Mouse (Mus musculus): Measurements from ENCODE around the gene Rsc1a1. TPM values are rescaled to one million over a fixed set of nuclear protein-coding genes. Genes with fewer than 3 reads are reported as not detected.

The Rsc1a1 gene
- polyA plus RNA-seq, 1 experiment from 2014 or later = not detected

DNA sequence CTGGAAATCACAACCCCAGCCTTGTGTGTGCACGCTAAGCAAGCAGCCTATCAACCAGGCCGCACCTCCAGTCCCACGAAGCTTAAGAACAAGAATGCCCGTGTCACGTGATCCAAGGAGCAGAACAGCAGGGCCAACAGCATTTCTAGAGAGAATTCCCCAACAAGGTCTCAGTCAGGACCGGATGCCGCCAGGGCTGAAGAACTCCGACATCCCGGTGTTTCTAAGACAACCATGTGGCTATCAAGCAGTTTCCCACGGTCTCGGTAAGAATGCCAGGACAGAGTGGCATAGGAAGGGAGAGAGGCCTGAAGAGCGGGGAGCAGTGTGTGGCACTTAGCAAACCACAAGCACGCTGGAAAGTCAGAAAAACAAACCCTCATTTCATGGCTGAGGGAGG is 31.6 kb downstream of the Rsc1a1 start:
- 95% methylated on average over 13 of the region's 13 CpGs for WGBS
- peaks cover 61% of the 10 kb centered on the region for H3K36me3 ChIP-seq
- no peak for ATAC-seq (ENCODE audit: insufficient number of reproducible peaks, insufficient read depth, low FRiP score, low TSS enrichment, low read depth)
- no peaks in the 10 kb centered on the region for H3K9me3 ChIP-seq
- no peak overlapping the region for H3K27ac ChIP-seq
- H3K4me1 ChIP-seq (replicated peaks) = peaks cover 12% of the 10 kb centered on the region
- H3K27me3 ChIP-seq = no peaks in the 10 kb centered on the region
- H3K4me2 ChIP-seq = no peak overlapping the region
- no peak overlapping the region for H3K9ac ChIP-seq (replicated peaks)
- no peak overlapping the region for H3K4me3 ChIP-seq (replicated peaks)

DNA sequence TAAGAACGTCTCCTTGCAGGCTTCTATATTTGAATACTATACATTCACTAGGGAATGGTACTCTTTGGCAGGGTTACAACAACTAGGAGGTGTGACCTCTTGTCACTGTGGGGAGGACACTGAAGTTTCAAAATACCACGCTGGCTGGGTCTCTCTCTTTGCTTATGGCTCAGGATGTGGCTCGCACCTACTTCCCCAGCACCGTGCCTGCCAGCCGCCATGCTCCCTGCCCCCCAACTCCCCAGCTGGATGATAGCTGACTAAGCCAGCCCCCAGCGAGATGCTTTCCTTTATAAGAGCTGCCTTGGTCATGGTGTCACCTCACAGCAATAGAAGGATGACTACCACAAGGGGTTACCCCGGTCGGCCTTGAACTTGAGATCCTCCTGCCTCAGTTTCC is 32.4 kb downstream of the Rsc1a1 start:
- Histone ChIP-seq H3K9ac (replicated peaks) (no peak overlapping the region), H3K9me3 (no peaks in the 10 kb centered on the region), H3K4me3 (replicated peaks) (no peak overlapping the region), H3K27me3 (no peaks in the 10 kb centered on the region), H3K27ac (no peak overlapping the region), H3K36me3 (peaks cover 64% of the 10 kb centered on the region), H3K4me2 (no peak overlapping the region), H3K4me1 (replicated peaks) (peaks cover 17% of the 10 kb centered on the region)
- no peak for ATAC-seq (ENCODE audit: insufficient number of reproducible peaks, insufficient read depth, low FRiP score, low TSS enrichment, low read depth)
- WGBS = 87% methylated on average over 8 of the region's 8 CpGs

DNA sequence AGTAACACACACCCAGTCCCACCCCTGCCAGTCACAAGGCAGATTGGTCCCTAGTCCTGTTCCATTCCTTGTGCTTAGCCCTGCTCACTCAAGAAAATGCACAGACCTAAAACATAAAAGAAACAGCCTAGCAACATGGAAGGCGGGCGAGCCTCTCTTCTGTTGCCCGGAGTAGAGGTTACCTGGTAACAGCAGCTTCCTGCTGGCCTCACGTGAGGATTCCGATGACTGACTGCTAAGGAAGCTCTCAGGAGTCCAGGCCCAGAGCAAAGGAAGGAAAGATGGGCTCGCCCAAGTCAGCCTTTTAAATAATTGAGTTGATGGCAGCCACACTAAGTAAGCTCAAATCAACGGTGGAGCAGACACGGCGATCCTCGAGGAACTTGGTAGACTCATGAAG is 33.5 kb downstream of the Rsc1a1 start:
- no peaks in the 10 kb centered on the region for H3K9me3 ChIP-seq
- H3K36me3 ChIP-seq = peaks cover 68% of the 10 kb centered on the region
- peaks cover 17% of the 10 kb centered on the region for H3K4me1 ChIP-seq (replicated peaks)
- H3K27me3 ChIP-seq = no peaks in the 10 kb centered on the region
- H3K4me2 ChIP-seq = no peak overlapping the region
- H3K27ac ChIP-seq = no peak overlapping the region
- H3K4me3 ChIP-seq (replicated peaks) = no peak overlapping the region
- 91% methylated on average over 10 of the region's 10 CpGs for WGBS
- H3K9ac ChIP-seq (replicated peaks) = no peak overlapping the region
- no peak for ATAC-seq (ENCODE audit: insufficient number of reproducible peaks, insufficient read depth, low FRiP score, low TSS enrichment, low read depth)

DNA sequence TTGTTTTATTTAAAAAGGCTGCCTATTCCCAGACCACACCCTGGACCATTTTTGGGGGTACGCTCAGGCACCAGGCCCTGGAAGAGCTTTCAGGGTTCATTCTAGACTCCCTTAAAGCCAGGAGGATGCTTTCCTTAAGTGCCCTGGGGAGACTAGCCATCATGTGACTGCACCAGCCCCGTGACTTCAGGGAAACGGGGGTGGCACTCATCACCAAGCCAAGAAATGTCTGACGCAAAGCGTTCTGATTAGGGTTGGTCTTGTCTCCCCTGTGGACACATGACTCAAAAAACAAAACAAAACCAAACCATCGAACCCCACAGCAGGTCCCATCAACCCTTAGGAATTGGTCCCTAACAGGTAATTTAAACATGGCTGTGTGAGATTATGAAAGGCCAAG is 34.1 kb downstream of the Rsc1a1 start:
- peaks cover 64% of the 10 kb centered on the region for H3K36me3 ChIP-seq
- no peak for ATAC-seq (ENCODE audit: insufficient number of reproducible peaks, insufficient read depth, low FRiP score, low TSS enrichment, low read depth)
- no peak overlapping the region for H3K9ac ChIP-seq (replicated peaks)
- H3K9me3 ChIP-seq = no peaks in the 10 kb centered on the region
- no peak overlapping the region for H3K4me2 ChIP-seq
- H3K4me3 ChIP-seq (replicated peaks) = no peak overlapping the region
- H3K27ac ChIP-seq = no peak overlapping the region
- H3K4me1 ChIP-seq (replicated peaks) = peaks cover 17% of the 10 kb centered on the region
- H3K27me3 ChIP-seq = no peaks in the 10 kb centered on the region
- 89% methylated on average over 6 of the region's 6 CpGs for WGBS

DNA sequence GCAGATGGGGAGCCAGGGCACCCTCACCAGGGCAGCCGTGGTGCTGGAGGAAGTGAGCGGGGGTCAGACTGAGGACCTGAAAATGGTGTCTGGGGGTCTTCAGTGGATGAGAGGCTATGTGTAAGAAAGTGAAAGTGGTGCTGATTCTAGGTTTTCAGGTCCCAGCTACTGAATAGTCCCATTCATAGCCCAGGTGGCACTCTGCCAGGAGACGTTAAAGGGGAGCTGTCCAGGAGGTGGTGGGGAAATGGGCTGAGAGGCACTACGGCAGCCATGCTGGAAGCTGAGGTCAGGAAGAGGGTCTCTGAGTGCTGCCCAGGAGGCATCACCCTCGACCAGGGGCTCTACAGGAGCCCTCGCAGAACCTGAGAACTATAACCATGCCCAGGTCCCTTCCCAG is 36.2 kb downstream of the Rsc1a1 start:
- Histone ChIP-seq H3K9ac (replicated peaks) (no peak overlapping the region), H3K9me3 (no peaks in the 10 kb centered on the region), H3K27ac (peak overlapping the region; percentile 80), H3K27me3 (no peaks in the 10 kb centered on the region), H3K4me2 (peak overlapping the region; percentile 27), H3K4me1 (replicated peaks) (peaks cover 17% of the 10 kb centered on the region), H3K4me3 (replicated peaks) (no peak overlapping the region), H3K36me3 (peaks cover 53% of the 10 kb centered on the region)
- WGBS = 72% methylated on average over 6 of the region's 6 CpGs
- peak; percentile 44; the same call in 1 of the 2 replicates for ATAC-seq (ENCODE audit: insufficient number of reproducible peaks, insufficient read depth, low FRiP score, low TSS enrichment, low read depth)

DNA sequence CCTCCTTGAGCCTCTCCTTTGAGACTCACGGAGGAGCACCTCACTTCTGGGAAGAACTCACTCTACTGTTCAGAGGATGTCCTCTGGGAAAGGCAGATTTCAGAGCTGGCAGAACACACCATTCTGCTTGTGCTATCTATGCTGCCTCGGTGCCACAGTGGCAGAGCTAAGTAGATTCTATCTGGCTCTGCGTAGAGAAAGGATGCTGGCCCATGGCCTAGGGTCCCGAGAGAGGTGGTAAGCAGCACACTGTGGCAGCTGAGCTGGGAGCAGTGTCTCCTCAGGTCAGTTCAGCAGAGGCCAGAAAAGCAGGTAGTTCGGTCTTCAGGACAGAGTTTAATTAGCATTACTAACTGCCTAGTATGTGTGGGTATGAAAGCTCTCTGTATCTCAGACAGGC is 37.1 kb downstream of the Rsc1a1 start:
- Histone ChIP-seq H3K4me2 (no peak overlapping the region), H3K9ac (replicated peaks) (no peak overlapping the region), H3K4me3 (replicated peaks) (no peak overlapping the region), H3K27me3 (no peaks in the 10 kb centered on the region), H3K27ac (peak overlapping the region; percentile 80; the same call in 1 of the 2 replicates), H3K9me3 (no peaks in the 10 kb centered on the region), H3K36me3 (peaks cover 43% of the 10 kb centered on the region), H3K4me1 (replicated peaks) (peaks cover 24% of the 10 kb centered on the region)
- WGBS = 94% methylated on average over 5 of the region's 5 CpGs
- ATAC-seq (ENCODE audit: insufficient number of reproducible peaks, insufficient read depth, low FRiP score, low TSS enrichment, low read depth) = no peak

DNA sequence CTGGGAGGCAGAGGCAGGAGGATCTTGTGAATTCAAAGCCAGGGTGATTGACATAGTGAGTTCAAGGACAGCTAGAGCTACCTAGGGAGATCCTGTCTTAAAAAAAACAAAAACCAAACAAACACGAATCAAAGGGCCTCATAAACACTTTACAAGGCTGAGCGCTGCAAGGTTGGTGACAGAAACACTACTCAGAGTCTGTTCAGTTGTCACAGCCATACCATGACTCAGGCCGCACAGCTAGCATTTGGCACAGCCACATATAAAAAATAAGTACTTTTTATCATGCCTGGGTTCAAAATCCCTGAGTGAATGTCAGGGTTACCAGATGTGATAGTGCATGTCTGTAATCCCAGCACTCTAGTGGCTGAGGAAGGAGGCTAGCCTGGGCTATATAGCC is 38.2 kb downstream of the Rsc1a1 start:
- whole genome bisulfite sequencing = 78% methylated on average over 3 of the region's 3 CpGs
- Histone ChIP-seq H3K9me3 (no peaks in the 10 kb centered on the region), H3K4me3 (replicated peaks) (no peak overlapping the region), H3K27me3 (no peaks in the 10 kb centered on the region), H3K9ac (replicated peaks) (no peak overlapping the region), H3K4me2 (no peak overlapping the region), H3K27ac (no peak overlapping the region), H3K36me3 (peaks cover 40% of the 10 kb centered on the region), H3K4me1 (replicated peaks) (peaks cover 24% of the 10 kb centered on the region)
- no peak for ATAC-seq (ENCODE audit: insufficient number of reproducible peaks, insufficient read depth, low FRiP score, low TSS enrichment, low read depth)

DNA sequence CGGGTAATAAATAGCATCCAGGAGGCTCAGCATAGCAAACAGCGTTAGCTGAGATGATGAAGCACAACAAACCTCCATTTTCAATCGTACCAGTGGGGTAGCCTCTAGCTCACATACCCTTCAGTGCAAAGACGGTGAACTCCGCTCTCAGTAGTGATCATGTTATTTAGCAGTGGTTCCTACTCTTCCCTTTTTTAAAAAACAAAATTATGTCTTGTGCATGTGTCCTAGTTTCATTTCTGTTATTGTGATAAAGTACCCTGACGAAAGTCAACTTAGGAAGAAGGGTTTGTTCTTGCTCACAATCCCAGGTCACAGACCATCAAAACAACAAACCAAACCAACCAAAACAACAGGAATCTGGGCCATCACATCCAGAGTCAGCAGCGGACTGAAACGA is 39.4 kb downstream of the Rsc1a1 start:
- H3K36me3 ChIP-seq = peaks cover 44% of the 10 kb centered on the region
- no peak overlapping the region for H3K4me2 ChIP-seq
- H3K4me3 ChIP-seq (replicated peaks) = no peak overlapping the region
- peaks cover 24% of the 10 kb centered on the region for H3K4me1 ChIP-seq (replicated peaks)
- no peaks in the 10 kb centered on the region for H3K27me3 ChIP-seq
- WGBS = 91% methylated on average over 8 of the region's 8 CpGs
- no peaks in the 10 kb centered on the region for H3K9me3 ChIP-seq
- no peak for ATAC-seq (ENCODE audit: insufficient number of reproducible peaks, insufficient read depth, low FRiP score, low TSS enrichment, low read depth)
- H3K27ac ChIP-seq = no peak overlapping the region
- no peak overlapping the region for H3K9ac ChIP-seq (replicated peaks)

DNA sequence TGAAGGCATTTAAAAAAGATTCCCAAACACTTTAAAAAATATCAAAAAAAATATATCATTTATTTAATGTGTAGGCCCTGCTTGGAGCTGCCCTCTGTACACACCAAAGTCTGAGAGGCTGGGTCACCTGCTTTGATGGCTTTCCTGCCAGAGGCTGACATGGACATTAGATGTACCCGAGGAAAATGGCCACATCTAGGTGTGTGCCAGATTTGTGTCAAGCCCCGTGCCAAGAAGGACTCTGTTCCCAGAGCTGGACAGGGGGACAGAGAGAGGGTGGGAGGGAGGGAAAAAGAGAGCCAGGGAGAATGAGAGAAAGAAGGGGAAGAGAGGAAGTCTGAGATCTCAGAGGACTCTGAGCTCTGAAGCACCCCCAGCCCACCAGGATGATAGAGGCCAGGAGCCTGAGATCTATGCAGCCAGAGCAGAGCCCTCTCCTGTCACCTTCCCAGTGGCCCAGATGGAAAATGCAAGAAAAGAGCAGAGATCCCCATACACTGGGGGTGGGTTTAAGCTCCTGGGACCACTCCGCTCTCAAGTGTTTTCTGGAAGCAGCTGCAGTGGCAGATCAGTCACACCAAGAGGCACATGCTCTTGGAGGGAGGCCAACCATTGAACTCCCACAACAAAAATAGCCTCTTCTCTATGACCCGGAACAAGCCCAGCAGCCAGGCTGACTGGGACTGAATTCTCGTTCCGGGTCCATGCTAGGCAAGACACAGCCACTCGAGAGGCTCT is 42.1 kb downstream of the Rsc1a1 start:
- Histone ChIP-seq H3K27ac (peak overlapping the region; percentile 50; the same call in 1 of the 2 replicates), H3K4me1 (replicated peaks) (peaks cover 8% of the 10 kb centered on the region), H3K9ac (replicated peaks) (no peak overlapping the region), H3K9me3 (no peaks in the 10 kb centered on the region), H3K27me3 (no peaks in the 10 kb centered on the region), H3K4me3 (replicated peaks) (no peak overlapping the region), H3K36me3 (peaks cover 56% of the 10 kb centered on the region), H3K4me2 (no peak overlapping the region)
- ATAC-seq (ENCODE audit: insufficient number of reproducible peaks, insufficient read depth, low FRiP score, low TSS enrichment, low read depth) = peak; percentile 23; the same call in 1 of the 2 replicates
- 77% methylated on average over 7 of the region's 7 CpGs for WGBS

DNA sequence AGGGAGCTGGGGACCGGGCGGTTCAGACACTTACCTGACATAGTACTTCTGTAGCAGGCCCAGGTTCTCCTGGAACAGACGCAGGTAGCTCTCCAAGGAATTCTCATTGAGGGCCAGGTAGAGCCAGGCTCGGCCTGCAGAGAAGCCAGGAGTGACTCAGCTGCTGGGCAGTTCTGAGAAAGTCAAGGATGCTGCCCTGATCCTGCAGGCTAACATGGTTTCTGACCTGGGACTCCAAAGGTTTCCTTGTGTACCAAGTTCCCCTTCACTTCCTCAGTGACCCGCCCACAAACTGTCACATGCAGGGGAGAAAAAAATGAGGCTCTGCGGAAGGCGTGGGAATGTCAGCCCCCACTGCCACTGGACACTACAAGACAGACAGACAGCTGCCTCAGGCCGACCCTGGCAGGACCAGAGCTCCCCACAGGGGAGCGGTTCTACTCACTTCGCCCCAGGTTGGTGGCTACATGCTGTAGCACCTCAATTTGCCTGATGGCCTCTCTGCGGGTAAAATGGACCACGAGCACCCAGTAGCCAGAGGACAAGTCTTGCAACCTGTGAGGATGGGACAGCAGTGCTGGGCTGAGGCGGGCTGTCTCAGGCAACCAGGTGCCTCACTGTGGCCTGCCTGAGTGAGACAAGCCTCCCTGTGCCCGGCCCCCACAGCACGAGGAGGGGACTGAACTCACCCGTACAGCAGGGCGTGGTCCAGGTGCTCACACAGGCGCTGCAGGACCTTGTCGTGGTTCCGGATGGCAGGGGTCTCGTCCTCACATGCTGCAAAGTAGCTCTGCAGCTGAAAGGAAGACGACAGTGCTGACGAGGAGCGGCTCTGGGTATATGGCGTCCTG is 43.2 kb downstream of the Rsc1a1 start:
- Histone ChIP-seq H3K4me3 (replicated peaks) (no peak overlapping the region), H3K9me3 (no peaks in the 10 kb centered on the region), H3K27me3 (no peaks in the 10 kb centered on the region), H3K27ac (no peak overlapping the region), H3K36me3 (peaks cover 58% of the 10 kb centered on the region), H3K9ac (replicated peaks) (no peak overlapping the region), H3K4me1 (replicated peaks) (peaks cover 7% of the 10 kb centered on the region), H3K4me2 (no peak overlapping the region)
- 91% methylated on average over 25 of the region's 25 CpGs for WGBS
- ATAC-seq (ENCODE audit: insufficient number of reproducible peaks, insufficient read depth, low FRiP score, low TSS enrichment, low read depth) = no peak

DNA sequence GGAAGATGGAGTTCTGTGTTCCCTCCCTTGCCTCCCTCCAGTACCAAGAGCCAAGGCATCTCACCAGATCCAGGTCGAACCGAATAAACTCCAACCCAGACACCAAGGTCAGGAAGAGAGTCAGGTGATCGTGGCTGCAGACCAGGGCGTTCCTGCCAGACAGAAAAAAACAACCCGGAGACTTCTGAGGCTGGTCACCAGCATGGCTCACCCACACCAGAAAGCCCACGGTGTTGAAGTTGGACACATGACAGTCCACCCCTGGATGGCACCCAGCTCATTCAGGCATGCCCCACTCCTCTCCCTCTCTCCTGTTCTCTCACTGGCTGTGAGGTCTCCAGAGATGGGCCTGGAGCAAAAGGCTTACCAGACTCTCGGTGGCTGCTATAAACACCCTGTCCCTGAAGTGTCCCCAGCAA is 44.0 kb downstream of the Rsc1a1 start:
- no peak overlapping the region for H3K9ac ChIP-seq (replicated peaks)
- no peak overlapping the region for H3K4me2 ChIP-seq
- peaks cover 7% of the 10 kb centered on the region for H3K4me1 ChIP-seq (replicated peaks)
- peaks cover 61% of the 10 kb centered on the region for H3K36me3 ChIP-seq
- H3K27ac ChIP-seq = no peak overlapping the region
- no peaks in the 10 kb centered on the region for H3K9me3 ChIP-seq
- no peak overlapping the region for H3K4me3 ChIP-seq (replicated peaks)
- no peaks in the 10 kb centered on the region for H3K27me3 ChIP-seq
- WGBS = 87% methylated on average over 7 of the region's 7 CpGs
- ATAC-seq (ENCODE audit: insufficient number of reproducible peaks, insufficient read depth, low FRiP score, low TSS enrichment, low read depth) = no peak

Measured in limb, embryonic 12.5 days (tissue).